Mouse (Mus musculus): Measurements from ENCODE around the gene Elk4. TPM values are rescaled to one million over a fixed set of nuclear protein-coding genes. Genes with fewer than 3 reads are reported as not detected.

Elk4 gene
- polyA plus RNA-seq, 1 experiment from 2014 or later = 24.3 TPM

DNA sequence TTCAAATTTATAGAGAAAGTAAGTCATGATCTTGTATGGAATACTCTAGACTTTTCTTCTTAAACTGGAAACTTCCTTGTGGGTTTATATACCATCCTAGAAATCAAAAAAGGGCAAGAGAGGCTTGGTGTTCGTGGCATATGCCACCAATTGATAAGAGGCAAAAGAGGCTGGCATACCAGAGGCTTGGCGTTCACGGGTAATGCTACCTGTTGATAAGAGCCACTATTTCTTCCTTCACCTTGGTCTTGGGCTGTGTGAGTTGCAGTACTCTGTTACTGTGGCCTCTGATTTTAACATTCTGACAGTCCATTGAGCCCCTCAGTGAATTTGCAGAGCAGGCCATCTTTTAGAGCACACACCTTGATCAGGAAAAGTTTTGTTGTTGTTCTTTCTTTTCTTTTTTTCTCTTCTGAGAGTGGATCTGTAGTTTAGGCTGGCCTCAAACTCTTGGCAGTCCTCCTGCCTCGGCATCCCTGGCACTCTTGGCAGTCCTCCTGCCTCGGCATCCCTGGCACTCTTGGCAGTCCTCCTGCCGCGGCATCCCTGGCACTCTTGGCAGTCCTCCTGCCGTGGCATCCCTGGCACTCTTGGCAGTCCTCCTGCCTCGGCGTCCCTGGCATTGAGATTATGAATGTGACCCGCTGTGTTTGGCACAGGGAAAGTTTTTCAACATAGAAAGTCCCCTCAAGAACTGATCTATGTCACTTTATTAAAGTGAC is 19.7 kb downstream of the Elk4 start:
- Histone ChIP-seq H3K36me3 (peaks cover 72% of the 10 kb centered on the region), H3K4me3 (no peak overlapping the region), H3K27ac (peak overlapping the region; percentile 29; the same call in 1 of the 2 replicates), H3K27me3 (no peaks in the 10 kb centered on the region), H3K4me2 (no peak overlapping the region), H3K9me3 (no peaks in the 10 kb centered on the region), H3K4me1 (peaks cover 10% of the 10 kb centered on the region; the same call in 1 of the 2 replicates), H3K9ac (no peak overlapping the region)
- no peak for ATAC-seq (ENCODE audit: insufficient number of reproducible peaks, low FRiP score, low TSS enrichment, low read depth)
- 80% methylated on average over 11 of the region's 11 CpGs for WGBS

DNA sequence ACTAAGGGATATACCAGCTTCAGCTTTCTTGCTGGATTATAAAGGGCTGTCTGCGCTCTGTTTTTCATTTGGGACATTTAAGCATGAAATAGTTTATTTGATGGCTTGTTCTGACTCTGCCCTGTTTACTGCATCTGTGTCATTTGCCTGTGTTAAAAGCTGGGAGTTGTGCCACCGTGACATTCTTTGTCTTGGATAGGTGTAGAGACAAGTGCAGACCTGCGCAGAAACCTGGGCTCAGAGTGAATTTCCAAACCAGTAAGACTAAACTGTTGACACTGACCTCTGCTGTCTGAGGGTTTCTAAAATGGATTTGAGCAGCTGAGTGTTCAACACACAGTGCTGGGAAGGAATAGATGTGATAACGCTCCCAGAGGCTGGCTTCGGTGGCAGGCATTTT is 20.6 kb downstream of the Elk4 start:
- 68% methylated on average over 5 of the region's 5 CpGs for WGBS
- H3K4me1 ChIP-seq = peaks cover 10% of the 10 kb centered on the region; the same call in 1 of the 2 replicates
- H3K9ac ChIP-seq = no peak overlapping the region
- no peak overlapping the region for H3K4me2 ChIP-seq
- H3K9me3 ChIP-seq = no peaks in the 10 kb centered on the region
- H3K36me3 ChIP-seq = peaks cover 70% of the 10 kb centered on the region
- no peak overlapping the region for H3K4me3 ChIP-seq
- no peaks in the 10 kb centered on the region for H3K27me3 ChIP-seq
- no peak overlapping the region for H3K27ac ChIP-seq
- no peak for ATAC-seq (ENCODE audit: insufficient number of reproducible peaks, low FRiP score, low TSS enrichment, low read depth)

DNA sequence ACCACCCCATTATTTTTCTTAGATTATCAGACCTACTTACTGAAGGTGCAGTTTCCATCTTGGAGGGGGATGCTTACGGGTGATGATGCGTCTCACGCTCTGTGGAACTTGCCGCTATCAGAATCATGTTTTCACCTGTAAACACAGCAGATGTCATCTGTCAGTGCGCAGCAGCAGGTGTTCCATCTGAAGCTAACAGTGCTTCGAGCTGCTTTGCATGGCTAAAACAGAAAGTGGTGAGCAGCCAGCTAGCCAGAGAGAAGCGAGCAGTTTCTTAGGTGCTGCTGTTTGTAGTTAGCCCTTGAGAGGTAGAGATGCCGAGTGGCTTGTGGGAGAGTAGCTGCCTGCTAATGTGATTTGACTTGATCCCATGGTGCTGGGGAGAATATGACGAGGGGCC is 21.0 kb downstream of the Elk4 start:
- whole genome bisulfite sequencing = 84% methylated on average over 9 of the region's 9 CpGs
- Histone ChIP-seq H3K27ac (no peak overlapping the region), H3K9me3 (no peaks in the 10 kb centered on the region), H3K4me2 (no peak overlapping the region), H3K4me3 (no peak overlapping the region), H3K27me3 (no peaks in the 10 kb centered on the region), H3K4me1 (peaks cover 10% of the 10 kb centered on the region; the same call in 1 of the 2 replicates), H3K9ac (no peak overlapping the region), H3K36me3 (peaks cover 69% of the 10 kb centered on the region)
- ATAC-seq (ENCODE audit: insufficient number of reproducible peaks, low FRiP score, low TSS enrichment, low read depth) = no peak

DNA sequence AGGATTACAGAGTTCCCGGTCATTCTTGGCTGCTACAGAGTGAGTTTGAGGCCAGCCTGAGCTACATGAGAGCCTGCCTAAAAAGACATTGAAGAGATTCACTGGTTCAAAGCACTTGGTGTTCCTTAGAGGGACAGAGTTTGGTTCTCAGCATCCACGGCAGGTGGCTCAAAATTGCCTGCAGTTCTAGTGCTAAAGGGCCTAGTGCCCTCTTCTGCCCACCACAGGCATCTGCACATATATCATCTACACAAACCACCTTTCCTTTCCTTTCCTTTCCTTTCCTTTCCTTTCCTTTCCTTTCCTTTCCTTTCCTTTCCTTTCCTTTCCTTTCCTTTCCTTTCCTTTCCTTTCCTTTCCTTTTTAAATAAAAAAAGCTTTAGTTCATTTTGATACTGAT is 23.2 kb downstream of the Elk4 start:
- Histone ChIP-seq H3K4me2 (no peak overlapping the region), H3K27ac (no peak overlapping the region), H3K27me3 (no peaks in the 10 kb centered on the region), H3K9ac (no peak overlapping the region), H3K4me3 (no peak overlapping the region), H3K4me1 (peaks cover 10% of the 10 kb centered on the region; the same call in 1 of the 2 replicates), H3K9me3 (no peaks in the 10 kb centered on the region), H3K36me3 (peaks cover 71% of the 10 kb centered on the region)
- WGBS = 63% methylated on average over 2 of the region's 2 CpGs
- no peak for ATAC-seq (ENCODE audit: insufficient number of reproducible peaks, low FRiP score, low TSS enrichment, low read depth)

DNA sequence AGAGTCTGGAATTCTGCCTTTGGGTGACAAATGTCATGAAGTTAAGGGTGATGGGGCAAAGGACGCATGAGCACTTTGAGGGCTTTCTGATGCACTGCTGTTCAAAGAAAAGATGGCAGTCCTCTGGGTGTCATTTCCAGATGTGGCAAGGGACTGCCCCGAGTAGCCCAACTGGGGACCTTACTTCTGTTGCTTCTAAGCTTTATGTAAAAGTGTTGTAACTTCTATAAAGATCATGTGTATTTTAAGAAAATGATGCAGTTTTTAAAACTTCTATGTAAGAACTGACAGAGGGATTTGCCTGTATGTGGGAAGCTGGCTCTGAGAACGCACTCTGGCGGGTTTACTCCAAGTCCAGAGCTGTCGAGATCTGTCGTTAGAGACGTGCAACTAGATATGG is 24.8 kb downstream of the Elk4 start:
- H3K4me2 ChIP-seq = no peak overlapping the region
- peaks cover 7% of the 10 kb centered on the region; the same call in 1 of the 2 replicates for H3K4me1 ChIP-seq
- H3K27me3 ChIP-seq = no peaks in the 10 kb centered on the region
- ATAC-seq (ENCODE audit: insufficient number of reproducible peaks, low FRiP score, low TSS enrichment, low read depth) = no peak
- no peak overlapping the region for H3K4me3 ChIP-seq
- no peak overlapping the region for H3K27ac ChIP-seq
- 88% methylated on average over 7 of the region's 7 CpGs for WGBS
- peaks cover 65% of the 10 kb centered on the region for H3K36me3 ChIP-seq
- H3K9ac ChIP-seq = no peak overlapping the region
- no peaks in the 10 kb centered on the region for H3K9me3 ChIP-seq

DNA sequence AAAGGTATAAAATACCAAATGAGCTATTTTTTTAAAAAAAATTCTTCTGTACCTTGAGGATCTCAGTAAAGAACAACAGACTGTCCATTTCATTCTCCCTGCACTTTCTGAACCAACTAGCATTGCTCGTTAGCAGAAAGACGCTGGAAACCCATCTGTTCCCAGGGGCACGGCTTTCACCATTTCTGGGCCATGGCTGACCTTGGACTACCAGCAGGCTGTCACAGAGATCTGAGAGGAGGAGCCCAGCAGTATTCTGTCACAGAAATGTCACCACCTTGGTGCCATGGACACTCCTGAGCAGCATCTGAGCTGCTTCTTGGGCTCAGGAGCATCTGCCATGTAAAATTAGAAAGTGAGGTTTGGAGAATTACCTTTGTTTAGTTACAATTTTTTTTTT is 30.3 kb downstream of the Elk4 start:
- Histone ChIP-seq H3K27me3 (no peaks in the 10 kb centered on the region), H3K4me2 (no peak overlapping the region), H3K9me3 (no peaks in the 10 kb centered on the region), H3K4me3 (no peak overlapping the region), H3K36me3 (peaks cover 23% of the 10 kb centered on the region), H3K27ac (no peak overlapping the region), H3K4me1 (0 out of 2 replicates have a peak, but pooled peaks cover 12% of the 10 kb centered on the region), H3K9ac (no peak overlapping the region)
- ATAC-seq (ENCODE audit: insufficient number of reproducible peaks, low FRiP score, low TSS enrichment, low read depth) = no peak
- WGBS = 67% methylated on average over 3 of the region's 3 CpGs

DNA sequence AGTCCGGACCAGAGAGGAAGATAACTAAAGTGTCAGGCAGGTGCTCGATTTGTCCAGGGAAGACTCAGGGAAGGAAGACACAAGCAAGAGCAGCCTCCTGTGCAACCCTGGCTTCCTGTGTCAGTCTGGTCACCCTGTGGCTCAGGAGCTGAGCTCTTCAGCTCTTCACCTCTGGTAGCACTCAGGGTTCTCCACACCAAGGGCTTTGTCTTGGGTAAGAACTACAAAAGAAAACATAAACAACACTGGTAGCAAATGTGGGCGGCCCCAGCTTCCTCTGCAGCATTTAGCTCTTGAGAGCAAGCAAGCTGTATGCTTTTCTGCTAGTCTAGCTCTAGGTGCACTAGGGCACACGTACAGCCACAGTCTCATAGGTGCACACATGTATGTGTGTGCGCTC is 31.3 kb downstream of the Elk4 start:
- H3K9me3 ChIP-seq = no peaks in the 10 kb centered on the region
- H3K4me2 ChIP-seq = no peak overlapping the region
- ATAC-seq (ENCODE audit: insufficient number of reproducible peaks, low FRiP score, low TSS enrichment, low read depth) = no peak
- H3K4me1 ChIP-seq = 0 out of 2 replicates have a peak, but pooled peaks cover 12% of the 10 kb centered on the region
- no peak overlapping the region for H3K27ac ChIP-seq
- 85% methylated on average over 5 of the region's 5 CpGs for WGBS
- H3K4me3 ChIP-seq = no peak overlapping the region
- peaks cover 14% of the 10 kb centered on the region; the same call in 1 of the 2 replicates for H3K36me3 ChIP-seq
- no peaks in the 10 kb centered on the region for H3K27me3 ChIP-seq
- H3K9ac ChIP-seq = no peak overlapping the region

DNA sequence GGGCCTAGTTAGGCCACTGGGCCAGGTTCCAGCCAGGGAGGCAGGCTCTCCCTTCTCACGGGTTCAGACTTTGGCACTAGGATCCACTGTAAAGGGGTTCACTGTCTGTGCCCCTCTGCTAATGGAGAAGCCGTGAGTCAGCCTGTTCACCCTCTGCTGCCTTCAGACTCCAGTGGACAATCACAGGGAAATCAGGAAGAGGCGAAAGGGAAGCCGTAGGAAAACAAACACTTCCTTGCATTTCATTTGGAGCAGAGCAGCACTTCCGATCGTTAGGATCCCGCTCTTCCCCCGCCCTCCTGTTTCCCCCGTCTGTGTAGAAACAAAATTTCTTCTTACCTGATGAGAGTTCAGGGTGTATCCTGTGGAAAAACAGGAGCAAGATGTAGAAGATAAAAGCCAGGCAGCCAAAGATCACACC is 32.8 kb downstream of the Elk4 start:
- Histone ChIP-seq H3K9me3 (no peaks in the 10 kb centered on the region), H3K4me3 (no peak overlapping the region), H3K27me3 (no peaks in the 10 kb centered on the region), H3K4me2 (no peak overlapping the region), H3K36me3 (peaks cover 3% of the 10 kb centered on the region; the same call in 1 of the 2 replicates), H3K4me1 (0 out of 2 replicates have a peak, but pooled peaks cover 12% of the 10 kb centered on the region), H3K27ac (peak overlapping the region; percentile 51; the same call in 1 of the 2 replicates), H3K9ac (no peak overlapping the region)
- no peak for ATAC-seq (ENCODE audit: insufficient number of reproducible peaks, low FRiP score, low TSS enrichment, low read depth)
- 53% methylated on average over 9 of the region's 9 CpGs for WGBS

DNA sequence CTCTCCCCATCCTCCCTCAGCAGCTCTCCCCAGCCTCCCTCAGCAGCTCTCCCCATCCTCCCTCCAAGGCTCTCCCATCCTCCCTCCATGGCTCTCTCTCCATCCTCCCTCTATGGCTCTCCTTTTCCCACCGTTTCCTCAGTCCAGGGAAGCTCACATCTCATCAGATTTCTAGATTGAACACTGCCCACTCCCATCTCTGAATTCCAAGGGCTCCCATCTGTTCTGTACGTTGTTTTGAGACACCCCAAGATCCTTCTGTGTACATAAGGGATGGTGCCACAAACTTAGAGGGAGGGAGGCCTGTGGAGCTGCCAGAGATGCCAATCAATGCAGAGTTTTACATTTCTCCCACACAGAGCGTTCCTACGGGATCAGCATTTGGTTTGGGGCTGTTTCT is 36.4 kb downstream of the Elk4 start:
- H3K27ac ChIP-seq = no peak overlapping the region
- 72% methylated on average over 4 of the region's 4 CpGs for WGBS
- ATAC-seq (ENCODE audit: insufficient number of reproducible peaks, low FRiP score, low TSS enrichment, low read depth) = no peak

DNA sequence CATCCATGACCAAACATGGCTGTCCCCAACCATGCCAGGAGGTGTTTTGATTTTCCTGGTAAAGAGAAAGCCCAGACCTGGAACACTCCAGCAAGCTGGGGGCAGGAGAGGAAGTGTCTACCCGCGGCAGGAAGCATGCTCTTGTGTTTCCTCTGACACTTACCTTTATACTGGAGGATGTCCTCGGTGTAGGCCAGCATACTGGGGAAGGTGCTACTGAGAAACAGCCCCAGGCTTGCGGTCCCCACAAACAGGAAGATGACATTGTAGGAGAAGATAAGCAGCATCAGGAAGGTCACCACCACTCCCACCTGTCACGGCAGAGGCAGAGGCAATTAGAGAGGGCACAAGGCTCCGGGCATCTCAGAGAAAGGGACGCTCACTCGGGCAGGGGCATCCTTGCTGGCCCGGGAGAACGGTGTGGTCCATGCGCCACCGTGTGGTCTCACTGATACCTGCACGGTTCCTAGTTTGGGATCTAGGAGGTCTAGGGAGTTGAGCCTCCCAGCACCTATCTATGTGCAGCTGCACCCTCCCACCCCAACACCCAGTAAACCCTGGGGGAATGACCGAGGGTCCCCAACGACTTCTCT is 38.8 kb downstream of the Elk4 start:
- Histone ChIP-seq H3K36me3 (no peaks in the 10 kb centered on the region), H3K4me1 (no peaks in the 10 kb centered on the region), H3K9me3 (no peaks in the 10 kb centered on the region), H3K27me3 (no peaks in the 10 kb centered on the region), H3K4me2 (no peak overlapping the region), H3K27ac (no peak overlapping the region), H3K4me3 (no peak overlapping the region), H3K9ac (no peak overlapping the region)
- WGBS = 25% methylated on average over 15 of the region's 15 CpGs
- no peak for ATAC-seq (ENCODE audit: insufficient number of reproducible peaks, low FRiP score, low TSS enrichment, low read depth)

More for the DNA sequence above, 36.4 kb downstream of the Elk4 start:
- no peaks in the 10 kb centered on the region for H3K27me3 ChIP-seq
- no peak overlapping the region for H3K4me3 ChIP-seq
- H3K4me1 ChIP-seq = 0 out of 2 replicates have a peak, but pooled peaks cover 12% of the 10 kb centered on the region
- H3K4me2 ChIP-seq = no peak overlapping the region
- no peaks in the 10 kb centered on the region for H3K9me3 ChIP-seq
- no peaks in the 10 kb centered on the region for H3K36me3 ChIP-seq
- H3K9ac ChIP-seq = no peak overlapping the region

DNA sequence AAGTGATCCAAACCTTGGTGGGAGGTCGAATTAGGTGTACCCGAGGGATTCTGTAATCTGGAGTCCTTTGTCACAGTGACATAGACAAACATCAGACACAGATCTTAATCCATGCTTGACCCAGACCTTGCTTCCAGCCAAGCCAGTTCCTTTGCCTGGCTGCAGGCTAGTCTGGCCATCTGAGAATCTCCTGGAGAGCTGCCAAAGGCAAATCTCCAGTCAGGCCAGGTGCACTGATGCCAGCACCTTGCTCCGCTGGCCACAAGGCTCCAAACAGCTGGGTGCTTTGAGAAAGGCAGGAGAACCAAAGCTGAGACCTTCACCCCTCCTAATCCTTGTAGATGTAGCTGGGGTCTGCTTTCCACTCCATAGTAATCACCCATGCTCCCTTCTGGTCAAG is 44.3 kb downstream of the Elk4 start:
- Histone ChIP-seq H3K27me3 (no peaks in the 10 kb centered on the region), H3K4me2 (no peak overlapping the region), H3K9ac (no peak overlapping the region), H3K27ac (no peak overlapping the region), H3K4me3 (no peak overlapping the region), H3K9me3 (no peaks in the 10 kb centered on the region), H3K4me1 (peaks cover 4% of the 10 kb centered on the region; the same call in 1 of the 2 replicates), H3K36me3 (no peaks in the 10 kb centered on the region)
- WGBS = 75% methylated on average over 3 of the region's 3 CpGs
- no peak for ATAC-seq (ENCODE audit: insufficient number of reproducible peaks, low FRiP score, low TSS enrichment, low read depth)

DNA sequence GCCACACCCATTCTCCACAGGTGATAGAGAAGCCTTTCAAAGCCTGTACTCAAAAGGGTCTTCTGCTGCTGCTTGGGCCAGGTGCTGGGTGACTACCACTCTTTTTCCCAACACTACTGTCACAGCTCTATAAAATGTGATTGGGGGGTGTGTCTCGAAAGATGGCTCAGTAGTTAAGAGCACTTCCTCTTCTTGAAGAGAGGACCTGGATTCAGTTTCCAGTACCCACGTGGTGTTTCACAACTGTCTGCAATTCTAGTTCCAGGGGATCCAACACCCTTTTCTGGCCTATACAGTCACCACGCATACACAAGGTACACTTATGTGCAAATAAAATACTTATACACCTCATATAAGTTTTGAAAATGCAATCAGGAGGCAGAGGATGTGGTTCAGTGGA is 47.0 kb downstream of the Elk4 start:
- WGBS = 68% methylated on average over 3 of the region's 3 CpGs
- ATAC-seq (ENCODE audit: insufficient number of reproducible peaks, low FRiP score, low TSS enrichment, low read depth) = no peak
- no peak overlapping the region for H3K4me2 ChIP-seq

More for the DNA sequence above, 47.0 kb downstream of the Elk4 start:
- Histone ChIP-seq H3K4me1 (peaks cover 4% of the 10 kb centered on the region; the same call in 1 of the 2 replicates), H3K9me3 (no peaks in the 10 kb centered on the region), H3K36me3 (no peaks in the 10 kb centered on the region), H3K27me3 (no peaks in the 10 kb centered on the region), H3K9ac (no peak overlapping the region), H3K4me3 (no peak overlapping the region), H3K27ac (no peak overlapping the region)

Data from limb, embryonic 15.5 days (tissue).